Mouse (Mus musculus): Measurements from ENCODE around the gene Smtnl2.
A peak's percentile ranks its signal among the peaks of the same experiment; 100 is the strongest.
"Not testable (repeated sequence)": the region's sequence is repeated elsewhere in the genome, so short reads cannot be mapped to it uniquely, and the experiment has no call there.

The Smtnl2 gene

GRCm38 (mm10) chr11:72361385-72362346 lies 49.8 kb downstream of the Smtnl2 start:
- DNase-seq (ENCODE audit: low read depth, low spot score): peak; percentile 94

GRCm38 (mm10) chr11:72354971-72355728 lies 56.4 kb downstream of the Smtnl2 start:
- peak; percentile 76 for DNase-seq (ENCODE audit: low read depth, low spot score)

DNA sequence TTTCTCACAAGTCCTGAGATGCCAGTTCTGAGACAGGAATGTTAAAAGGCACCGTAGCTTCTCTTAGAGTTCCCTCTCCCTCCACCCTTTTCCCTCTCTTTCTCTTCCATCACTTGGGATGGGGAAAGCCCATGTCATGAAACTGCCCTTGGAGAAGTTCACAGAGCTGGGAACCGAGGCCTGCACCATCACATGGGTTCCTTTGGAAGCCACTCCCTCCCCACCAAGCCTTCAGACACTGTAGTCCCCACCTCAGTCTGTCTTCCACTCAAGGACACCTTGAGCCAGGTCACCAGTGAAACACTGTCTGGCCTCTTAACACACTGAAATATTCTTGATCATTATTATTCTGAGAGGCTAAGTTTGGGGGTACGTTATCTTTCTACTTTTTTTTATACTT lies 58.3 kb downstream of the Smtnl2 start:
- no peak for DNase-seq (ENCODE audit: low read depth, low spot score)

DNA sequence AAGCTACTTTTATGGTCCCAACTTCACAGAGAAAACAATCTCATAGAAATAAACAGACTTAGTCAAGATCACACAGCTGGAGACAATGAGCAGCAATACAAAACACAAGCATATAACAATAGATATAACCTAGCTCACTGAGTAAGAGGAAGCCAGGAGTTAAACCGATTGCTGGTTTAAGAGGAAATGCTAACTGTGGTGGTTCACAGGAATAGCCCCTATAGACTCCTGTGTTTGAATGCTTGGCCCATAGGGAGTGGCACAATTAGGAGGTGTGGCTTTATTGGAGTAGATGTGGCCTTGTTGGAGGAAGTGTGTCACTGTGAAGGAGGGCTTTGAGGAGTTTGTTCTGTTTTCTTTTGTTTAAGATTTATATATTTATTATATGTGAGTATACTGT lies 59.2 kb downstream of the Smtnl2 start:
- DNase-seq (ENCODE audit: low read depth, low spot score): no peak

GRCm38 (mm10) chr11:72349652-72350051 lies 61.9 kb downstream of the Smtnl2 start:
- no peak for DNase-seq (ENCODE audit: low read depth, low spot score)

DNA sequence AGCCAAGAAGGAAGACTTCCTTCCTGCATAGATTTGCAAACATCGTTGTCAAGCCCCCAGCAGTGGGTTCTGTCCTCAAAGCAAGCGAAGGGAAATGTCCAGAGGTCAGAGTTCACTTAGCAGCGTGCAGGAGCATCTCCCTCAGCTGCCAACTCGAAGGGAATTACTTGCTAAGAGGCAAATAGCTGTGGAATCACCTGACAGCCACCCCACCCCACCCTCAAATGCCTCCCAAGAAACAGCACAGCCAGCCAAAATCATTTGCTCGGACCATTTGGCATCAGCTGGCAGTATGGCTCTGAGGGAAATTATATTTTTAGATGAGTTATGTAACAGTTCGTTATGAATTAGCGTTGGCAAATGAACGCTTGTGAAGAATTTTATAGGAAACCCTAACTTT lies 62.5 kb downstream of the Smtnl2 start:
- DNase-seq (ENCODE audit: low read depth, low spot score): no peak

DNA sequence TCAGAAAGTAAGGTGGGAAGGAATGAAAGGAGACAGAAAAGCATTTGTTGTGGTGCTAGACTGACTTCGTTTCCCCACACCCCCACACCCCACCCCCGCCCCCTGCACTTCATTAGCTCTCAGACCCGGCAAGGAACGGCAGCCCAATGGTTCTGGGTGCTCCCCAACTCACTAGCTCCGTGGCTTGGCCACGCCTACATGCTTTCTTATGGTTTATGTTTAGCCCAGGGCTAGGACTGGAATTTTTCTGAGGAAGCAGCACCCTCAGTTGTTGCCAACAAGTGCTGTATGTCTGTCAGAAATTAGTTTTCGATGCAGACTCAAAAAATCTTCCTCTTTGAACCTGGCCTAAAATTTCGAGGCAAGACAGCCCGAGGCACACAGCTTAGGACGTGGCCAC lies 63.0 kb downstream of the Smtnl2 start:
- no peak for DNase-seq (ENCODE audit: low read depth, low spot score)

DNA sequence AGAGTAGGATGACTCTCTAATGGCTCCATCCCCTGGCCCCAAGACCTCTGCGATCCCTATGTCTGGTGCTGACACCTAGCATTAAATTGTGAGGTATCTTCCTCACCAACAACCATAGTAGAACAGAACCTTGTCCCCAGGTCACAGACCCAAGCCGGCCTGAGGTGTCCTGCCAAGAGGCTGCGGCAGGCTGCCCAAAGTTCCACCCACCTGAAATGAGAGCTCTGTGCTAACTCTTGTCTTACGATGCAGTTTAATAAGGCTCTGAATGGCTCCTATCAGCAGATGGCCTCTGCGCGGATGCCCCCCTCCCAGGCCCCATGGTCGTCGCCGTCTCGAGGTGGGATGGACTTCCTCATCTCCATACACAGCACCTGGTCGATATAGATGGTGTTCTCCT lies 67.0 kb downstream of the Smtnl2 start:
- DNase-seq (ENCODE audit: low read depth, low spot score): no peak

GRCm38 (mm10) chr11:72343904-72344303 lies 67.6 kb downstream of the Smtnl2 start:
- DNase-seq (ENCODE audit: low read depth, low spot score): peak; percentile 71

DNA sequence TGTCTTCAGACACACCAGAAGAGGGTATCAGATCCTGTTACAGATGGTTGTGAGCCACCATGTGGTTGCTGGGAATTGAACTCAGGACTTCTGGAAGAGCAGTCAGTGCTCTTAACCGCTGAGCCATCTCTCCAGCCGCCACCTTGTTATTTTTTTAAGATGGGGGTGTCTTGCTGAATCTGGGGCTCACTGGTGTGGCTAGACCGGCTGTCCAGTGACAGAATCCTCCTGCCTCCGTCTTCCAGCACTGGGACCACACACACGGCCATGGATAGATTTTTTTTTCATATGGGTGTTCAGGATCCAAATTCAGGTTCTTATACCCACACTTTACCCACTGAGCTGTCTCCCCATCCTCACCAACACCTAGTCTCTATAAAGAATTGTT lies 68.3 kb downstream of the Smtnl2 start:
- not testable (repeated sequence) for DNase-seq (ENCODE audit: low read depth, low spot score)

DNA sequence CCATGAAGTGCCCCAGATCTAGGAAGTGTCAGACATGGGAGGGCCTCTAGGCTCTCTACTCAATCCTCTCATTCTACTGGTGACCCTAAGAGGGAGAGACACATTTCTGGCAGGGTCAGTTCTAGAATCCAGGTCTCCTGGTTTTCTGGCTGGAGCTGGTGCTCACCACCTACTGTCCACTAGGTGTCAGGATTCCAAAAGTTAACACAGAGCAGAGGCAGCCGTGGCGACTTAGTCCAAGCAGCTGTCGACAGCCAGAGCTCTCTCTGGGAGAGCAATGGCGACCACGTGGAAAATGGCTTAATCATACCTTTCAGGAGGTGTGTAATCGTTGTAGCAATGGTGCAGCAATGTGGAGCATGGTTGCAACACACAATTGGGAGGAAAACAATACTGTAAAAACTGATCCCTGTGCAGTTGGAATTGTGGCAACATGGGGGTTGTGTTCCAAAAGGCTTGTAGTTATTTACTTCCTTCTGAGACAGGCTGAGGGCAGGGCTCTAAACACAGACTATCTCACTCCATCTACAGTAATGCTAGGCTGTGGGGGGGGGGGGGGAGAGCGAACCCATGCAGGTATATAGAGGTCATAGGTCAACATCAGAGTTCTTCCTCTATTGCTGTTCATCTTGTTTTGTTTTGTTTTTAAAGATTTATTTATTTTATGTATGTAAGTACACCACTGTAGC lies 68.8 kb downstream of the Smtnl2 start:
- DNase-seq (ENCODE audit: low read depth, low spot score): peak; percentile 82

- no peak for DNase-seq (ENCODE audit: low read depth, low spot score)
Observed at GRCm38 (mm10) chr11:72339716-72340115, 71.8 kb downstream of the Smtnl2 start.

Measured in mesoderm, embryonic 11.5 days (tissue).